Mouse (Mus musculus): ENCODE data around the gene Hipk2.

Gene Hipk2

GRCm38 (mm10) chr6:38867291-38867690, 8.7 kb downstream of the Hipk2 start:
- DNase-seq (ENCODE audit: low read depth) = no peak

GRCm38 (mm10) chr6:38866761-38867160, 9.2 kb downstream of the Hipk2 start:
- DNase-seq (ENCODE audit: low read depth) = no peak

GRCm38 (mm10) chr6:38866357-38866756, 9.6 kb downstream of the Hipk2 start:
- no peak for DNase-seq (ENCODE audit: low read depth)

- no peak for DNase-seq (ENCODE audit: low read depth)
These were observed 10.2 kb downstream of the Hipk2 start for GRCm38 (mm10) chr6:38865805-38866204.

GRCm38 (mm10) chr6:38863595-38863994, 12.4 kb downstream of the Hipk2 start:
- no peak for DNase-seq (ENCODE audit: low read depth)

GRCm38 (mm10) chr6:38860301-38860700, 15.7 kb downstream of the Hipk2 start:
- DNase-seq (ENCODE audit: low read depth) = no peak

- no peak for DNase-seq (ENCODE audit: low read depth)
These were observed 16.1 kb downstream of the Hipk2 start for GRCm38 (mm10) chr6:38859819-38860218.

- DNase-seq (ENCODE audit: low read depth) = no peak
These were observed 22.4 kb downstream of the Hipk2 start for GRCm38 (mm10) chr6:38853561-38853992.

GRCm38 (mm10) chr6:38851740-38852139, 24.2 kb downstream of the Hipk2 start:
- peak; percentile 48 for DNase-seq (ENCODE audit: low read depth)

- DNase-seq (ENCODE audit: low read depth) = no peak
These were observed 25.2 kb downstream of the Hipk2 start for GRCm38 (mm10) chr6:38850715-38851259.

- DNase-seq (ENCODE audit: low read depth) = no peak
These were observed 27.7 kb downstream of the Hipk2 start for GRCm38 (mm10) chr6:38847958-38848910.

- DNase-seq (ENCODE audit: low read depth) = no peak
These were observed 28.5 kb downstream of the Hipk2 start for GRCm38 (mm10) chr6:38847447-38847846.

GRCm38 (mm10) chr6:38846330-38847195, 29.4 kb downstream of the Hipk2 start:
- peak; percentile 40 for DNase-seq (ENCODE audit: low read depth)

GRCm38 (mm10) chr6:38845876-38846275, 30.1 kb downstream of the Hipk2 start:
- no peak for DNase-seq (ENCODE audit: low read depth)

- DNase-seq (ENCODE audit: low read depth) = no peak
These were observed 30.8 kb downstream of the Hipk2 start for GRCm38 (mm10) chr6:38845117-38845516.

- no peak for DNase-seq (ENCODE audit: low read depth)
These were observed 34.4 kb downstream of the Hipk2 start for GRCm38 (mm10) chr6:38841551-38841950.

GRCm38 (mm10) chr6:38840780-38841179, 35.2 kb downstream of the Hipk2 start:
- DNase-seq (ENCODE audit: low read depth) = no peak

GRCm38 (mm10) chr6:38840380-38840779, 35.6 kb downstream of the Hipk2 start:
- no peak for DNase-seq (ENCODE audit: low read depth)

- DNase-seq (ENCODE audit: low read depth) = no peak
These were observed 36.1 kb downstream of the Hipk2 start for GRCm38 (mm10) chr6:38839891-38840290.

GRCm38 (mm10) chr6:38838061-38838460, 37.9 kb downstream of the Hipk2 start:
- DNase-seq (ENCODE audit: low read depth) = no peak

GRCm38 (mm10) chr6:38835217-38835616, 40.7 kb downstream of the Hipk2 start:
- peak; percentile 77 for DNase-seq (ENCODE audit: low read depth)

- no peak for DNase-seq (ENCODE audit: low read depth)
These were observed 41.2 kb downstream of the Hipk2 start for GRCm38 (mm10) chr6:38834727-38835126.

All from c-Kit-positive CD71-positive TER-119-negative erythroid progenitor cells, embryonic 14.5 days (primary cell).